Mouse (Mus musculus): ENCODE measurements around the gene Pcca.

GRCm38 (mm10) chr14:122759890-122760289 lies 225.8 kb downstream of the Pcca start:
- TF ChIP-seq CTCF (IDR thresholded peaks at IDR 0.05; ENCODE audit: control insufficient read depth, insufficient read depth, low read length) (no peak), POLR2A (IDR thresholded peaks at IDR 0.05; ENCODE audit: borderline replicate concordance, control insufficient read depth, low read depth, low read length) (no peak)

Data from bone marrow, adult 2 months (tissue).